Mouse (Mus musculus) CH12.LX (cell line): ENCODE data around the gene Ppp1r27. TPM values are rescaled to one million over a fixed set of nuclear protein-coding genes. Genes with fewer than 3 reads are reported as not detected.

Source experiments
- DNase-seq: peaks from one replicate; pipeline ENCODE4 v3.0.0-alpha.2; 2013; ENCODE audit errors: extremely low read depth
- H3K27ac ChIP-seq: 2 replicates; pipeline ENCODE4 v1.5.1; 2012; ENCODE audit warnings: low read depth, mild to moderate bottlenecking, control low read depth, moderate library complexity; ENCODE audit not compliant: insufficient read depth
- H3K27me3 ChIP-seq: replicated peaks from 2 replicates; pipeline ENCODE3; 2012; ENCODE audit warnings: inconsistent platforms
- H3K36me3 ChIP-seq, 2 experiments: replicated peaks in 1 of 2; 2 replicates each; pipeline versions ENCODE3 to v1.6.1; 2012; ENCODE audit warnings: inconsistent platforms in 1 of 2, low read length in 1 of 2, mild to moderate bottlenecking in 1 of 2, mixed read lengths in 1 of 2, moderate library complexity in 1 of 2; ENCODE audit not compliant: control insufficient read depth in 1 of 2, insufficient read depth in 1 of 2
- H3K4me1 ChIP-seq, 2 experiments: 2 replicates each; pipeline ENCODE4 v1.6.1; 2012; ENCODE audit warnings: inconsistent platforms in 1 of 2, moderate library complexity in 1 of 2; ENCODE audit not compliant: insufficient read depth in 2 of 2, control insufficient read depth in 1 of 2
- H3K4me2 ChIP-seq: 2 replicates; pipeline ENCODE4 v1.6.1; 2012; ENCODE audit warnings: low read depth, mild to moderate bottlenecking, control low read depth; ENCODE audit not compliant: poor library complexity, insufficient read depth, severe bottlenecking
- H3K4me3 ChIP-seq, 3 experiments: fragments of 150-350 bp in 1 of 3; sonication (generic) in 1 of 3; replicated peaks in 1 of 3; 2 replicates each; pipeline versions ENCODE3 to v1.5.1; 2011 to 2012; ENCODE audit warnings: low read depth in 2 of 3, low read length in 2 of 3, mild to moderate bottlenecking in 2 of 3, moderate library complexity in 2 of 3, control low read depth in 1 of 3, improper control_type of control experiment in 1 of 3, inconsistent platforms in 1 of 3, mixed read lengths in 1 of 3; ENCODE audit not compliant: poor library complexity in 1 of 3
- H3K79me2 ChIP-seq: replicated peaks from 2 replicates; pipeline ENCODE4 v1.6.1; 2012; ENCODE audit warnings: mild to moderate bottlenecking, moderate library complexity; ENCODE audit not compliant: control insufficient read depth, poor library complexity, insufficient read depth, severe bottlenecking; ENCODE audit errors: extremely low read depth
- H3K9ac ChIP-seq: 2 replicates; pipeline ENCODE4 v1.6.1; 2012; ENCODE audit warnings: low read depth, mild to moderate bottlenecking, control low read depth, moderate library complexity; ENCODE audit not compliant: insufficient read depth
- H3K9me3 ChIP-seq: replicated peaks from 2 replicates; pipeline ENCODE3; 2012; ENCODE audit warnings: low read length, inconsistent platforms, mixed read lengths
- CHD1 ChIP-seq: IDR thresholded peaks from 2 replicates; pipeline ENCODE4 v1.6.1; 2012; ENCODE audit warnings: low read depth, low read length, improper control_type of control experiment, inconsistent platforms
- ELF1 ChIP-seq: IDR thresholded peaks from 2 replicates; pipeline ENCODE4 v1.6.1; 2014; ENCODE audit warnings: low read depth, mild to moderate bottlenecking, inconsistent platforms, low read length, improper control_type of control experiment
- EP300 ChIP-seq: IDR thresholded peaks from 2 replicates; pipeline ENCODE4 v1.6.1; 2011; ENCODE audit warnings: low read length, improper control_type of control experiment
- HCFC1 ChIP-seq: IDR thresholded peaks from 2 replicates; pipeline ENCODE4 v1.6.1; 2012; ENCODE audit warnings: low read depth, mild to moderate bottlenecking, inconsistent platforms, low read length, improper control_type of control experiment
- IRF4 ChIP-seq: IDR thresholded peaks from 2 replicates; pipeline ENCODE4 v1.6.1; 2014; ENCODE audit warnings: low read depth, mild to moderate bottlenecking, inconsistent platforms, low read length, improper control_type of control experiment
- JUN ChIP-seq: IDR thresholded peaks from 2 replicates; pipeline ENCODE4 v1.6.1; 2011; ENCODE audit warnings: low read depth, mild to moderate bottlenecking, low read length, improper control_type of control experiment, moderate library complexity; ENCODE audit not compliant: insufficient read depth
- KAT2A ChIP-seq: IDR thresholded peaks from 2 replicates; pipeline ENCODE4 v1.6.1; 2012; ENCODE audit warnings: low read length, improper control_type of control experiment, inconsistent platforms; ENCODE audit not compliant: insufficient replicate concordance
- MAX ChIP-seq: IDR thresholded peaks from 2 replicates; pipeline ENCODE4 v1.6.1; 2011; ENCODE audit warnings: low read length, improper control_type of control experiment
- MAZ ChIP-seq: IDR thresholded peaks from 2 replicates; pipeline ENCODE4 v1.6.1; 2012; ENCODE audit warnings: low read depth, mild to moderate bottlenecking, inconsistent platforms, low read length, improper control_type of control experiment, moderate library complexity
- MXI1 ChIP-seq: IDR thresholded peaks from 2 replicates; pipeline ENCODE4 v1.6.1; 2011; ENCODE audit warnings: mild to moderate bottlenecking, low read depth, low read length, improper control_type of control experiment
- MYC ChIP-seq: IDR thresholded peaks from 2 replicates; pipeline ENCODE4 v1.6.1; 2011; ENCODE audit warnings: low read depth, mild to moderate bottlenecking, improper control_type of control experiment, low read length
- POLR2A ChIP-seq: IDR thresholded peaks from 2 replicates; pipeline ENCODE4 v1.6.1; 2011; ENCODE audit warnings: low read depth, mild to moderate bottlenecking, improper control_type of control experiment, low read length
- POLR2AphosphoS2 ChIP-seq: IDR thresholded peaks from 2 replicates; pipeline ENCODE4 v1.6.1; 2011; ENCODE audit warnings: low read depth, low read length, improper control_type of control experiment
- RAD21 ChIP-seq: IDR thresholded peaks from 2 replicates; pipeline ENCODE4 v1.6.1; 2011; ENCODE audit warnings: low read depth, mild to moderate bottlenecking, low read length, improper control_type of control experiment, moderate library complexity
- RCOR1 ChIP-seq: conservative IDR thresholded peaks from 2 replicates; pipeline ENCODE4 v1.6.1; 2012; ENCODE audit warnings: low read depth, mild to moderate bottlenecking, inconsistent platforms, low read length, improper control_type of control experiment
- SIN3A ChIP-seq: IDR thresholded peaks from 2 replicates; pipeline ENCODE4 v1.6.1; 2012; ENCODE audit warnings: low read length, improper control_type of control experiment, inconsistent platforms
- SMC3 ChIP-seq: IDR thresholded peaks from 2 replicates; pipeline ENCODE4 v1.6.1; 2011; ENCODE audit warnings: low read depth, low read length, improper control_type of control experiment
- UBTF ChIP-seq: IDR thresholded peaks from 2 replicates; pipeline ENCODE4 v1.6.1; 2012; ENCODE audit warnings: low read depth, mild to moderate bottlenecking, inconsistent platforms, low read length, improper control_type of control experiment, moderate library complexity
- USF1 ChIP-seq: IDR thresholded peaks from 2 replicates; pipeline ENCODE4 v1.6.1; 2014; ENCODE audit warnings: low read depth, mild to moderate bottlenecking, inconsistent platforms, low read length, improper control_type of control experiment
- ZC3H11A ChIP-seq: IDR thresholded peaks from 2 replicates; pipeline ENCODE4 v1.6.1; 2012; ENCODE audit warnings: low read depth, mild to moderate bottlenecking, inconsistent platforms, low read length, improper control_type of control experiment
- ZKSCAN1 ChIP-seq: IDR thresholded peaks from 2 replicates; pipeline ENCODE4 v1.6.1; 2012; ENCODE audit warnings: low read depth, inconsistent platforms, low read length, improper control_type of control experiment, borderline replicate concordance
- ZMIZ1 ChIP-seq: IDR thresholded peaks from 2 replicates; pipeline ENCODE4 v1.6.1; 2012; ENCODE audit warnings: low read depth, mild to moderate bottlenecking, inconsistent platforms, low read length, improper control_type of control experiment
- ZNF384 ChIP-seq: IDR thresholded peaks from 2 replicates; pipeline ENCODE4 v1.6.1; 2012; ENCODE audit warnings: low read depth, low read length, improper control_type of control experiment, inconsistent platforms
- dilution Hi-C: fragments of 300-500 bp; cut with MboI; formaldehyde crosslinking; loops from 2 replicates; pipeline ENCODE4 v1.14.3; 2020; ENCODE audit warnings: low sequenced_read_pairs; ENCODE audit not compliant: extremely low pct_unique_long_range_greater_than_20kb, extremely low pct_ligation_motif_present
- in situ Hi-C: fragments of 300-500 bp; cut with MboI; formaldehyde crosslinking; loops from 3 replicates; pipeline ENCODE4 v1.14.3; 2019; ENCODE audit warnings: low sequenced_read_pairs, low pct_ligation_motif_present, low pct_unique_long_range_greater_than_20kb, mixed read lengths
- polyA plus RNA-seq: library from polyadenylated mRNA; unstranded; fragments of >175 nt; gene quantifications from 2 replicates; pipeline ENCODE4 v1.2.1, GENCODE M21; 2012; ENCODE audit warnings: low read depth; ENCODE audit not compliant: insufficient read length
- total RNA-seq, 2 experiments: library from RNA; depleted of rRNA; stranded (reverse); fragments of 300-350 nt in 1 of 2; fragments of >200 nt in 1 of 2; gene quantifications; 2 replicates each; pipeline ENCODE4 v1.2.3; 2012 to 2014

Ppp1r27 gene
- total and polyA plus RNA-seq, 3 experiments: not detected

- DNase-seq: no peak
- in situ Hi-C loops: no loop called here
- peaks cover 9% of the 10 kb centered on the region for H3K9me3 ChIP-seq
- TF ChIP-seq UBTF: no peak
- no peak for TF ChIP-seq MYC
- no peak for TF ChIP-seq HCFC1
- no peak for TF ChIP-seq USF1
- no peak for TF ChIP-seq RAD21
- no peak for TF ChIP-seq CHD1
- no peak for TF ChIP-seq JUN
- no peak for TF ChIP-seq EP300
- no peak for TF ChIP-seq SMC3
- TF ChIP-seq, all 38 proteins: peak for 0
- dilution Hi-C loops: no loop called here
- peaks cover 40% of the 10 kb centered on the region for H3K27me3 ChIP-seq
- no peaks in the 10 kb centered on the region for H3K36me3 ChIP-seq
- no peak overlapping the region for H3K9ac ChIP-seq
- H3K27ac ChIP-seq: no peak overlapping the region
- no peak overlapping the region for H3K4me2 ChIP-seq
- H3K79me2 ChIP-seq: no peaks in the 10 kb centered on the region
- peaks cover 10 to 28% of the 10 kb centered on the region in 2 experiments for H3K4me1 ChIP-seq
- H3K4me3 ChIP-seq: no peak overlapping the region
These were observed 19.3 kb downstream of the Ppp1r27 start for GRCm38 (mm10) chr11:120531646-120532045.

GRCm38 (mm10) chr11:120530085-120530964 is 20.6 kb downstream of the Ppp1r27 start, which contains the start of gene Gcgr:
Gene Gcgr, plus strand, starts transcription at chr11:120530699.
- Histone ChIP-seq H3K36me3 (no peaks in the 10 kb centered on the region), H3K4me1 (peaks cover 0 to 17% of the 10 kb centered on the region in 2 experiments; a peak in 2 of 4 replicates), H3K4me2 (no peak within 1 kb of the TSS), H3K9ac (no peak within 1 kb of the TSS), H3K27ac (no peak within 1 kb of the TSS), H3K79me2 (no peaks in the 10 kb centered on the region), H3K27me3 (peaks cover 40% of the 10 kb centered on the region), H3K4me3 (no peak within 1 kb of the TSS), H3K9me3 (peaks cover 10% of the 10 kb centered on the region)
- in situ Hi-C loops (no loop called here), dilution Hi-C loops (no loop called here)
- no peak for TF ChIP-seq HCFC1
- TF ChIP-seq RCOR1: no peak
- TF ChIP-seq ELF1: no peak
- no peak for TF ChIP-seq UBTF
- no peak for DNase-seq

GRCm38 (mm10) chr11:120528903-120529302 is 22.0 kb downstream of the Ppp1r27 start:
- in situ Hi-C loops: no loop called here
- H3K9ac ChIP-seq: no peak overlapping the region
- no peaks in the 10 kb centered on the region for H3K79me2 ChIP-seq
- H3K27ac ChIP-seq: no peak overlapping the region
- dilution Hi-C loops: no loop called here
- no peak for DNase-seq
- peaks cover 0 to 14% of the 10 kb centered on the region in 2 experiments; a peak in 2 of 4 replicates for H3K4me1 ChIP-seq
- peaks cover 13% of the 10 kb centered on the region for H3K9me3 ChIP-seq
- H3K4me3 ChIP-seq: no peak overlapping the region
- TF ChIP-seq KAT2A: no peak
- no peak for TF ChIP-seq ZMIZ1
- no peak for TF ChIP-seq POLR2A
- TF ChIP-seq POLR2AphosphoS2: no peak
- TF ChIP-seq JUN: no peak
- no peak for TF ChIP-seq SIN3A
- TF ChIP-seq ZKSCAN1: no peak
- TF ChIP-seq IRF4: no peak
- no peak for TF ChIP-seq ZC3H11A
- TF ChIP-seq MXI1: no peak
- no peak for TF ChIP-seq ZNF384
- no peak for TF ChIP-seq ELF1
- no peak for TF ChIP-seq MAZ
- no peak for TF ChIP-seq MAX
- TF ChIP-seq EP300: no peak
- H3K27me3 ChIP-seq: peaks cover 27% of the 10 kb centered on the region
- H3K4me2 ChIP-seq: no peak overlapping the region
- H3K36me3 ChIP-seq: no peaks in the 10 kb centered on the region
